Comparison of ENCODE assay signal across 8 mouse cellular contexts in the genomic region with DNA sequence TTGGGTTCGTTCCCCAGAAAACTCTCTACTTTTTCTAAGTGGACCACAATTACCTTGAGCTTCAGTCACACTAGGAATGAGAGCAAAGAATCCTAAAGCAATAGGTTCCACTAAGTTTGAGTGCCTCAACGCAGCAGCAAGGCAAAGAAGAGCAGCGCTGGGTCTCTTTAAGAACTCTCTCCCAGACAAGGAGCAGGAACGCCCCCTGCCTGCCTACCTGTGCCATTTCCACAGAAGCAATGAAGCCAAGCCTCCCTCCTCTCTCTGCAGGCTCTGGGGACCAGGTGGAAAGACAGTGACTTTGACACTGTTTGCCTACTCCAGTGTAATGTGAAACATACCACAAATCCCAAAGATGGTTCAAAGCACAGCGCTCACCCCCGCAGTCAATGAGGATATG. TPM values are rescaled to one million over a fixed set of nuclear protein-coding genes. Genes with fewer than 3 reads are reported as not detected.
DNase-seq lines count a peak whose midpoint lies in the region; ATAC-seq and TF ChIP-seq lines count a peak whose summit lies in the region.
"Had no signal": no experiment of that assay in that cellular context is flagged by ENCODE, and none has a peak within 500 bp of the region (broad histone marks: within the 10 kb centered on the region; RNA-seq: fewer than 3 reads in every experiment).

No protein-coding gene starts in this region.

- no peaks in the 10 kb centered on the region for H3K9me3 ChIP-seq in intestine, embryonic 14.5 days (ENCODE audit: control insufficient read depth, low read length)
- H3K9me3 ChIP-seq in intestine, embryonic 15.5 days = no peaks in the 10 kb centered on the region
- no peaks in the 10 kb centered on the region for H3K9me3 ChIP-seq in ES-Bruce4 (replicated peaks; ENCODE audit: control insufficient read depth, insufficient read depth, low read length, poor library complexity, severe bottlenecking)
- H3K9me3 ChIP-seq in forebrain, embryonic 16.5 days (ENCODE audit: control insufficient read depth, low read length) = no peaks in the 10 kb centered on the region
- H3K9me3 ChIP-seq in neural tube, embryonic 11.5 days (ENCODE audit: control insufficient read depth, low read length) = no peaks in the 10 kb centered on the region
- H3K9me3 ChIP-seq: neural tube, embryonic 12.5 days had no signal

- TF ChIP-seq CTCF in ES-Bruce4 (IDR thresholded peaks at IDR 0.05; ENCODE audit: low read depth, low read length) = peak; percentile 60

- H3K4me2 ChIP-seq in intestine, embryonic 14.5 days (ENCODE audit: low read length) = no peak overlapping the region
- no peak overlapping the region for H3K4me2 ChIP-seq in intestine, embryonic 15.5 days (replicated peaks)
- H3K4me2 ChIP-seq in forebrain, embryonic 16.5 days (ENCODE audit: low read length) = no peak overlapping the region
- no peak overlapping the region for H3K4me2 ChIP-seq in neural tube, embryonic 11.5 days (ENCODE audit: low read depth)
- H3K4me2 ChIP-seq: neural tube, embryonic 12.5 days had no signal

- peak; percentile 70 for DNase-seq in intestine, embryonic 14.5 days (ENCODE audit: low spot score)
- DNase-seq in Muller cell, postnatal 12 days (ENCODE audit: inconsistent ontology term) = peak; percentile 24
- DNase-seq in neural tube, embryonic 11.5 days (ENCODE audit: low spot score) = peak; percentile 54
- no peak for DNase-seq in thymus, postnatal 10 days (ENCODE audit: low spot score in 2 of 2)

- H3K4me3 ChIP-seq in intestine, embryonic 14.5 days (ENCODE audit: low read depth, low read length) = no peak overlapping the region
- no peak overlapping the region for H3K4me3 ChIP-seq in intestine, embryonic 15.5 days (replicated peaks)
- no peak overlapping the region for H3K4me3 ChIP-seq in ES-Bruce4 (ENCODE audit: low read depth, low read length)
- no peak overlapping the region for H3K4me3 ChIP-seq in forebrain, embryonic 16.5 days (replicated peaks; ENCODE audit: low read length)
- H3K4me3 ChIP-seq in neural tube, embryonic 11.5 days (ENCODE audit: low read depth, low read length) = no peak overlapping the region
- H3K4me3 ChIP-seq: neural tube, embryonic 12.5 days had no signal

- H3K27ac ChIP-seq in intestine, embryonic 14.5 days (ENCODE audit: low read depth) = no peak overlapping the region
- H3K27ac ChIP-seq in intestine, embryonic 15.5 days = no peak overlapping the region
- no peak overlapping the region for H3K27ac ChIP-seq in ES-Bruce4 (ENCODE audit: insufficient read depth, low read length)
- no peak overlapping the region for H3K27ac ChIP-seq in forebrain, embryonic 16.5 days (ENCODE audit: low read length)
- no peak overlapping the region for H3K27ac ChIP-seq in neural tube, embryonic 11.5 days (ENCODE audit: low read depth, low read length)
- H3K27ac ChIP-seq: neural tube, embryonic 12.5 days had no signal

- no peaks in the 10 kb centered on the region for H3K36me3 ChIP-seq in intestine, embryonic 14.5 days (ENCODE audit: control insufficient read depth, insufficient read depth, low read length)
- no peaks in the 10 kb centered on the region for H3K36me3 ChIP-seq in intestine, embryonic 15.5 days
- no peaks in the 10 kb centered on the region for H3K36me3 ChIP-seq in ES-Bruce4 (ENCODE audit: control insufficient read depth, insufficient read depth, low read length, poor library complexity, severe bottlenecking)
- H3K36me3 ChIP-seq in forebrain, embryonic 16.5 days (ENCODE audit: control insufficient read depth, insufficient read depth) = no peaks in the 10 kb centered on the region
- no peaks in the 10 kb centered on the region for H3K36me3 ChIP-seq in neural tube, embryonic 11.5 days (ENCODE audit: control insufficient read depth, insufficient read depth, low read length)
- H3K36me3 ChIP-seq: neural tube, embryonic 12.5 days had no signal

- TF ChIP-seq POLR2A in ES-Bruce4 (IDR thresholded peaks at IDR 0.05; ENCODE audit: insufficient read depth, low read length) = no peak

- H3K9ac ChIP-seq in intestine, embryonic 14.5 days (ENCODE audit: low read length) = no peak overlapping the region
- no peak overlapping the region for H3K9ac ChIP-seq in intestine, embryonic 15.5 days
- H3K9ac ChIP-seq in ES-Bruce4 (ENCODE audit: low read depth, poor library complexity, severe bottlenecking) = no peak overlapping the region
- no peak overlapping the region for H3K9ac ChIP-seq in forebrain, embryonic 16.5 days (replicated peaks; ENCODE audit: low read depth, low read length)
- H3K9ac ChIP-seq in neural tube, embryonic 11.5 days (ENCODE audit: low read length) = no peak overlapping the region
- H3K9ac ChIP-seq: neural tube, embryonic 12.5 days had no signal

- no peak for TF ChIP-seq EP300 in ES-Bruce4 (IDR thresholded peaks at IDR 0.05; ENCODE audit: insufficient read depth, low read depth, low read length)

- H3K27me3 ChIP-seq in intestine, embryonic 14.5 days (replicated peaks; ENCODE audit: control insufficient read depth, insufficient read depth, low read length) = no peaks in the 10 kb centered on the region
- no peaks in the 10 kb centered on the region for H3K27me3 ChIP-seq in intestine, embryonic 15.5 days (replicated peaks)
- no peaks in the 10 kb centered on the region for H3K27me3 ChIP-seq in ES-Bruce4 (ENCODE audit: control insufficient read depth, insufficient read depth, low read length, poor library complexity, severe bottlenecking)
- no peaks in the 10 kb centered on the region for H3K27me3 ChIP-seq in forebrain, embryonic 16.5 days (replicated peaks; ENCODE audit: control insufficient read depth, insufficient read depth, low read length)
- H3K27me3 ChIP-seq in neural tube, embryonic 11.5 days (ENCODE audit: control insufficient read depth, insufficient read depth, low read length) = no peaks in the 10 kb centered on the region
- H3K27me3 ChIP-seq: neural tube, embryonic 12.5 days had no signal

- no peaks in the 10 kb centered on the region for H3K4me1 ChIP-seq in intestine, embryonic 14.5 days (replicated peaks; ENCODE audit: control insufficient read depth, insufficient read depth, low read length)
- H3K4me1 ChIP-seq in intestine, embryonic 15.5 days (replicated peaks) = no peaks in the 10 kb centered on the region
- no peaks in the 10 kb centered on the region for H3K4me1 ChIP-seq in ES-Bruce4 (ENCODE audit: control insufficient read depth, insufficient read depth, low read length)
- no peaks in the 10 kb centered on the region for H3K4me1 ChIP-seq in forebrain, embryonic 16.5 days (replicated peaks; ENCODE audit: control insufficient read depth, insufficient read depth, low read length)
- no peaks in the 10 kb centered on the region for H3K4me1 ChIP-seq in neural tube, embryonic 11.5 days (ENCODE audit: control insufficient read depth, insufficient read depth, low read length)
- H3K4me1 ChIP-seq: neural tube, embryonic 12.5 days had no signal

- 32% methylated on average over 6 of the region's 6 CpGs for WGBS in intestine, embryonic 14.5 days
- 40% methylated on average over 6 of the region's 6 CpGs for WGBS in intestine, embryonic 15.5 days
- 41% methylated on average over 6 of the region's 6 CpGs for WGBS in forebrain, embryonic 16.5 days
- 43% methylated on average over 6 of the region's 6 CpGs for WGBS in neural tube, embryonic 11.5 days

- no peak for ATAC-seq in intestine, embryonic 14.5 days (replicated peaks; ENCODE audit: low FRiP score, low TSS enrichment, low read depth)
- no peak for ATAC-seq in intestine, embryonic 15.5 days
- ATAC-seq in forebrain, embryonic 16.5 days = peak; percentile 38; the same call in 1 of the 2 replicates
- ATAC-seq in neural tube, embryonic 11.5 days (ENCODE audit: insufficient read depth, low FRiP score, low TSS enrichment) = no peak

RNA-seq across cellular contexts. Expression of gene Lrrc18, which starts 42.2 kb away (rescaled TPM):
- polyA plus RNA-seq in intestine, embryonic 14.5 days (2014; fragmentation: Nextera tagmentation; extraction: Ambion mirVana) = 0.39 and 0.47 TPM in 2 replicates
- 0.20 and 0.31 TPM in 2 replicates for polyA plus RNA-seq in intestine, embryonic 15.5 days (2015; fragmentation: Nextera tagmentation; extraction: Ambion mirVana)
- 0.38 and 0.67 TPM in 2 replicates for polyA plus RNA-seq in ES-Bruce4 (2011; ENCODE audit: insufficient read depth, insufficient read length, low read depth, missing spikeins)
- 0.13 and 0.15 TPM in 2 replicates for polyA plus RNA-seq in forebrain, embryonic 16.5 days (2015; fragmentation: Nextera tagmentation; extraction: Ambion mirVana)
- polyA plus RNA-seq in neural tube, embryonic 11.5 days (2014; fragmentation: Nextera tagmentation; extraction: Ambion mirVana) = 0.20 and 0.24 TPM in 2 replicates

Comparison
In these comparisons a context has a peak if more than half of its experiments do, and no peak if none do; other contexts are left out.
1. DNase-seq: peak in intestine, embryonic 14.5 days (single experiment), Muller cell, postnatal 12 days (single experiment) and neural tube, embryonic 11.5 days (single experiment); none in thymus, postnatal 10 days (0 of 2).